Mouse (Mus musculus): Measurements from ENCODE around the gene Col4a2. TPM values are rescaled to one million over a fixed set of nuclear protein-coding genes. Genes with fewer than 3 reads are reported as not detected.

Gene Col4a2
- polyA plus RNA-seq, 1 experiment from 2014 or later: 57.1 TPM

DNA sequence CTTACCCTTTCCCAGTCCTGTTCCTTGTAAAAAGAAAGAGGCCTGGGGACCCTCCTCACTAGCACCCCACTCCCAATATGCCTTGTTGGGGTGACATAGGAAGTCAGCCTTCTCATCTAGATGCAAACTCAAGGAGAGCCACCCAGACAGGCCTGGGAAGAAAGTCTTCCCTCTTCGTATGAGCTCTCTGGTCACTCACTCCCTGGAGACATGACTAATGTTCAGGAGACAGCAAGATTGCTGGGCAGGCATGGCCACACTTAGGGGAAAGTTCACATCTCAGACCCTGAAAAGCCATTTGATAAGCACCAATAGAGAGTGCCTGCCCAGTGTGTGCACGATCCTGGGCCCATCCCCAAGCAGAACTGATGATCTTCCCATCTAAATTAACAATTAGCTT lies 2.6 kb upstream of the Col4a2 start:
- Histone ChIP-seq H3K27me3 (ENCODE audit: control insufficient read depth, insufficient read depth, low read length) (no peaks in the 10 kb centered on the region), H3K27ac (ENCODE audit: low read length) (no peak overlapping the region), H3K36me3 (ENCODE audit: control insufficient read depth, insufficient read depth, low read length) (no peaks in the 10 kb centered on the region; the same call in 1 of the 2 replicates), H3K9me3 (ENCODE audit: control insufficient read depth, low read depth, low read length) (no peaks in the 10 kb centered on the region), H3K4me3 (ENCODE audit: low read depth, low read length) (peak overlapping the region; percentile 71; the same call in 1 of the 2 replicates), H3K4me1 (ENCODE audit: control insufficient read depth, insufficient read depth, low read length) (peaks cover 16% of the 10 kb centered on the region), H3K9ac (replicated peaks; ENCODE audit: low read depth, low read length) (no peak overlapping the region), H3K4me2 (replicated peaks; ENCODE audit: low read depth, low read length) (peak overlapping the region; percentile 82; the same call in 1 of the 2 replicates)
- WGBS: 72% methylated on average over 2 of the region's 2 CpGs
- ATAC-seq (ENCODE audit: insufficient number of reproducible peaks, insufficient read depth, low FRiP score, low read depth): no peak

DNA sequence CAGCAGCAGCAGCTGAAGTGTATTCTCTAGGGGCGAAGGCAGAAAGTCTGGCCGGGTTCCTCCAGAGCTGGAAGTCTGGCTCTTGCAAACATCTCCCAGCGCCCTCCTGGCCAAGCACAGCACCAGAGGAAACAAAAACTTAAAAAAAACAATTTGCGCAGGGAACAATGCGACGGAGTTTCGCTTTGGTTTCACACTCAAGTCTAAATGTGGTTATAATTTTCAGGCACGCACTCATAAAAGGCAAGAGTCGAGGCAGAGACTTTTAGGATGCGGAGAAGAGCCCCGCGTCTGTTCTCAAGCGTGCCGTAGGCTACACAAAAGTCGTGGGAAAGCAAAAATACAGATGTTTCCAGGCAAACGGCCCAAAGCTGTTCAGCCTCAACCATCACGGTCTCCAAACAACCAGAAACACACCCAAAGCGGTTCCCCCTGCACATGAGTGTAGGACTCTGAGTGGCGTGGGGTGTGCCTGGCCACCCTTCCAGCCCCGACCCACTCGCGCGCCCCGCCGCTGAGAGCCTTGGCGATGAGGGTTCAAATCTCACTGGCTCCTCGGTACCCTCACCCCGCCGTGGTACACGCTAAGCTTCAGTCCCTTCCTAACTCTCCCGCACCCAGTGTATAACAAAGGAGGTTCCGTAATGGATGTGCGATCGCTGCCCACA lies 790 bp upstream of the Col4a2 start:
- no peak for ATAC-seq (ENCODE audit: insufficient number of reproducible peaks, insufficient read depth, low FRiP score, low read depth)
- 2% methylated on average over 34 of the region's 34 CpGs for WGBS

DNA sequence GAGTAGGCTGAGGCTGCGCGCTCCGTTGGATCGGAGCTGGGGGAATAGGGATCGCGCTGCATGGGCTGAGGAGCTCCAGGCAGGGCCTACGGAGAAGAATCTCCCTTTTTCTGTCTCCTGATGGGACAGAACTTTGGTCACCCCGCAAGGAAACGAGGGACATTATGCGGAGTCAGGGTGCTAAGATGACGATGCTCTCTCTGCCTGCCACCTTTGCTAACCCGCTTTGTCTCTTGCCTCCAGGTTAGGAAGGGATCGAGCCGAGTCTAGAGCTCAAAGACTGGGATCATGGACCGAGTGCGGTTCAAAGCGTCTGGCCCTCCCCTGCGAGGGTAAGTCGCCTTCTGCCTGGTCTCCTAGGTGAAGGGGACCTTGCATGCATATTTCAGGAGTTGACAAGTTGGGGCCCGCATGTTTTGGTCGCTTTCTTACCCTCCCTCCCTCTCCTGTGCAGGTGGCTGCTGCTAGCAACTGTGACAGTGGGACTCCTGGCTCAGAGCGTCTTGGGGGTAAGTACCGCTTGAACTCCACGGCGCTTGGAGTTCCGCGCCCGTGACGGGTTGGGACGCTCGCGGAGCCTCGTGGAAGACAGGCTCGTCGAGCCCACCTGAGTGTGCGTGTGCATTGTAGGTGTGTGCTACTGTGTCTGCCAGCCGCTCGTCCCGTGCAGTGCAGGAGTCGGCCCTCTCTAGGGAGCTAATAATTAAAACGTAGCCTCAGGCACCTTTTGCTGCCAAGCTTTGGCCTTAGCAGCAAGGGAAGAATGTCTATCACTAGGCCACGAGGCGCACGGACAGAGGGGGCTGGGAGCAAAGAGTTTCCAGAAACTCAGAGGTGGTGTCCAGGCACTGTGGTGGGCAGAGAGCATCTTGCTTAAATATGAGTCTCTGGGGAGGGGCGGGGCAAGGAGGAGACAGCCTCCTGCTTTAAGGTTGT lies 839 bp downstream of the Col4a2 start:
- 9% methylated on average over 45 of the region's 45 CpGs for WGBS
- Histone ChIP-seq H3K4me1 (ENCODE audit: control insufficient read depth, insufficient read depth, low read length) (peaks cover 18% of the 10 kb centered on the region), H3K9me3 (ENCODE audit: control insufficient read depth, low read depth, low read length) (no peaks in the 10 kb centered on the region), H3K36me3 (ENCODE audit: control insufficient read depth, insufficient read depth, low read length) (no peaks in the 10 kb centered on the region), H3K27ac (ENCODE audit: low read length) (peak overlapping the region; percentile 83; the same call in 1 of the 2 replicates), H3K27me3 (ENCODE audit: control insufficient read depth, insufficient read depth, low read length) (no peaks in the 10 kb centered on the region), H3K4me2 (replicated peaks; ENCODE audit: low read depth, low read length) (peak overlapping the region; percentile 82), H3K9ac (replicated peaks; ENCODE audit: low read depth, low read length) (peak overlapping the region; percentile 92), H3K4me3 (ENCODE audit: low read depth, low read length) (peak overlapping the region; percentile 71)
- peak; percentile 5; the same call in 1 of the 2 replicates for ATAC-seq (ENCODE audit: insufficient number of reproducible peaks, insufficient read depth, low FRiP score, low read depth)

More for the DNA sequence above, 790 bp upstream of the Col4a2 start:
- peak overlapping the region; percentile 83 for H3K27ac ChIP-seq (ENCODE audit: low read length)
- no peaks in the 10 kb centered on the region for H3K9me3 ChIP-seq (ENCODE audit: control insufficient read depth, low read depth, low read length)
- H3K36me3 ChIP-seq (ENCODE audit: control insufficient read depth, insufficient read depth, low read length): no peaks in the 10 kb centered on the region; the same call in 1 of the 2 replicates
- H3K9ac ChIP-seq (replicated peaks; ENCODE audit: low read depth, low read length): peak overlapping the region; percentile 92
- H3K4me1 ChIP-seq (ENCODE audit: control insufficient read depth, insufficient read depth, low read length): peaks cover 16% of the 10 kb centered on the region
- peak overlapping the region; percentile 82 for H3K4me2 ChIP-seq (replicated peaks; ENCODE audit: low read depth, low read length)
- H3K27me3 ChIP-seq (ENCODE audit: control insufficient read depth, insufficient read depth, low read length): no peaks in the 10 kb centered on the region
- peak overlapping the region; percentile 71 for H3K4me3 ChIP-seq (ENCODE audit: low read depth, low read length)

DNA sequence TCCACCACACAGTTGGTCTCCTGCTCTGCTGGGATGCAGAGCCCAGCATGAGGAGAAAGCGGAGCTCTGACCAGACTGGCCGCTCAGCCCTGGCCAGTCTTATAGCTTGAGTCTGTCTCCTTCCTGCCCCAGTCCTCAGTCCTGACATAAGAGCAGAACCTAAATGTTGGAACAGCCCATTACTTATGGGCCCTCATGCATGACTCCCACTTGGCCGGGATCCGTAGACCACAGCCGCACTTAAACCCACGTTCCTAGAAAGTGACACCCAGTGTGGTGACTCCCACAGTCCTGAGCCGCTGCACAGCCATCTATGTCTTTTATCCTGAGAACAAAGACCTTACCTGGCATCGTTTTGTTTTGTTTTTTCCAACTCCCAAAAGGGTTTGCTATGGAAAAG lies 2.0 kb downstream of the Col4a2 start:
- no peak for ATAC-seq (ENCODE audit: insufficient number of reproducible peaks, insufficient read depth, low FRiP score, low read depth)
- Histone ChIP-seq H3K4me1 (ENCODE audit: control insufficient read depth, insufficient read depth, low read length) (peaks cover 18% of the 10 kb centered on the region), H3K9ac (replicated peaks; ENCODE audit: low read depth, low read length) (peak overlapping the region; percentile 11; the same call in 1 of the 2 replicates), H3K4me3 (ENCODE audit: low read depth, low read length) (peak overlapping the region; percentile 71; the same call in 1 of the 2 replicates), H3K9me3 (ENCODE audit: control insufficient read depth, low read depth, low read length) (no peaks in the 10 kb centered on the region), H3K4me2 (replicated peaks; ENCODE audit: low read depth, low read length) (peak overlapping the region; percentile 82), H3K27me3 (ENCODE audit: control insufficient read depth, insufficient read depth, low read length) (no peaks in the 10 kb centered on the region), H3K27ac (ENCODE audit: low read length) (no peak overlapping the region), H3K36me3 (ENCODE audit: control insufficient read depth, insufficient read depth, low read length) (no peaks in the 10 kb centered on the region)
- 86% methylated on average over 8 of the region's 8 CpGs for WGBS

DNA sequence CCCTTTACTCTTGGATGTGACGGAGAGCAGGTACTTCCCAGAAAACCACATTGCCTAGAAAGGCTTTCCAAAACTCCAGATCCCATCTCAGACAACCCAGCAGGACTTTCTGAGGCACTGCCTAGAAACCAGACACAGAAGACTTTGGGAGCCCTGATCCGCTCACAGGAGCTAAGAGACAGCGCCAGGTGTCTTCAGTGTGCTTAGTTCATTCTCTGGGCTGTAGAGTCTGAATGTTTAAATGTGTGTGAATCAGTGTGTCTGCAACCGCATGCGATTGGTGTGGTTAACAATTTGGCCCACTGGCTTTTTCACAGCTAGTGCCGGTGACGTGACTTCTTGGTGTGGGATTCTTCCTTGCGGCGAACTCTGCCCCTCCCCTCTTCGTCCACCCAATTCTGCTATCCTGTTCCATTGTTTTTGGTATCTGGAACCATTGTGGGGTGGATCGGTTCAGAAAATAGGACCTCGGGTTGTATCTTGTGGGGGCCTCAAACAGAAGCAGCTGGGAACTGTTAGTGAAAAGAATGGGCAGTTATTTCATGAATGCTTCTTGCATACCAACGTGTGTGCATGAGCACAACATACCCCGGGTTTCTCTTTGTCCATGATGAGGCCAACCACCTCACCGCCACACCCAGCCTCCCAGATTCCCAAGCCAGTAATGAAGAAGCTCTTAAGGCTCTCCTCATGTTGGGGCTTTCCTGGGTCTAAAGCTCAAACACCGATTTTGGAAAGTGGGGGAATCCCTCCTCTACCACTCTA lies 2.8 kb downstream of the Col4a2 start:
- Histone ChIP-seq H3K27ac (ENCODE audit: low read length) (no peak overlapping the region), H3K9me3 (ENCODE audit: control insufficient read depth, low read depth, low read length) (no peaks in the 10 kb centered on the region), H3K27me3 (ENCODE audit: control insufficient read depth, insufficient read depth, low read length) (no peaks in the 10 kb centered on the region), H3K4me1 (ENCODE audit: control insufficient read depth, insufficient read depth, low read length) (peaks cover 18% of the 10 kb centered on the region), H3K36me3 (ENCODE audit: control insufficient read depth, insufficient read depth, low read length) (no peaks in the 10 kb centered on the region), H3K4me3 (ENCODE audit: low read depth, low read length) (no peak overlapping the region), H3K9ac (replicated peaks; ENCODE audit: low read depth, low read length) (no peak overlapping the region), H3K4me2 (replicated peaks; ENCODE audit: low read depth, low read length) (no peak overlapping the region)
- 81% methylated on average over 16 of the region's 16 CpGs for WGBS
- ATAC-seq (ENCODE audit: insufficient number of reproducible peaks, insufficient read depth, low FRiP score, low read depth): no peak

DNA sequence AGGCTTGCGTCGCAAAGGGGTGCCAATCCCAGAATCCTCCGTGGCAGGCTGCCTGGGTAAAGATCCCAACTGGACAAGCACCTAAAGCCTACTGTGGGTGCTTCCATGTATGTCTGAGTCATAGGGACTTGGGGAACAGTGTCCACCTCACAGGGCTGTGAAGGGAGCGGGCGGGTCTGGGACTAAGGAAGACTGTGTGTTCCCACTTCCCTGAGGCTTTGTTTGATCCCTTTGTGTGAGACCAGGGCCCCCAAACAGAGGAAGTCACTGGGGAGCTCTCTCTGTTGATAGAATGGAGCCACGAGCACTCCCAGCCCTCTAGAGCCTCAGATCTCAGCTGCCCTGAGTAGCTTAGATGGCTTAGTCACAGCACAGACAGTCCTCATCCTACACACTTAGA lies 3.5 kb downstream of the Col4a2 start:
- WGBS: 84% methylated on average over 6 of the region's 6 CpGs
- H3K4me1 ChIP-seq (ENCODE audit: control insufficient read depth, insufficient read depth, low read length): peaks cover 16% of the 10 kb centered on the region
- no peak for ATAC-seq (ENCODE audit: insufficient number of reproducible peaks, insufficient read depth, low FRiP score, low read depth)
- H3K9me3 ChIP-seq (ENCODE audit: control insufficient read depth, low read depth, low read length): no peaks in the 10 kb centered on the region
- no peaks in the 10 kb centered on the region for H3K27me3 ChIP-seq (ENCODE audit: control insufficient read depth, insufficient read depth, low read length)
- no peak overlapping the region for H3K9ac ChIP-seq (replicated peaks; ENCODE audit: low read depth, low read length)
- H3K4me3 ChIP-seq (ENCODE audit: low read depth, low read length): no peak overlapping the region
- no peak overlapping the region for H3K4me2 ChIP-seq (replicated peaks; ENCODE audit: low read depth, low read length)
- no peaks in the 10 kb centered on the region for H3K36me3 ChIP-seq (ENCODE audit: control insufficient read depth, insufficient read depth, low read length)
- no peak overlapping the region for H3K27ac ChIP-seq (ENCODE audit: low read length)

DNA sequence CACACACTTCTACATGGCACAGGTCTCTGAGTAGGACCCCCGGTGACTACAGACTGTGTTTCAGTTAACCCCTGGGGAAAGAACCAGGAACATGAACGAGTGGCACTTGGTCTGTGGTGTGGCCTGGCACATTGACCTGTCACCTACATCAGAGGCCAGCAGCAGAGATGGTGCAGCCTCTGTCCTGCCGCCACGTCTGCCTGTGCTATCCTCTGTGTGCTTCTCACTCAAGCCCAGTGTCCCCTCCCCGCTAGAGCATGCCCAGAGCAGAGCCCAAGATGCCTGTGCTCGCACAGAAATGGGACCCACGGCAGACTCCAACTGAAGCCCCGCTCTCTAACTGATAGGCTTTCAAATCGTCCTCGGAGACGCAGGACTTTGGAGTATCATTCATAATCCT lies 6.8 kb downstream of the Col4a2 start:
- H3K4me1 ChIP-seq (ENCODE audit: control insufficient read depth, insufficient read depth, low read length): peaks cover 4% of the 10 kb centered on the region; the same call in 1 of the 2 replicates
- WGBS: 83% methylated on average over 11 of the region's 11 CpGs
- no peaks in the 10 kb centered on the region for H3K27me3 ChIP-seq (ENCODE audit: control insufficient read depth, insufficient read depth, low read length)

DNA sequence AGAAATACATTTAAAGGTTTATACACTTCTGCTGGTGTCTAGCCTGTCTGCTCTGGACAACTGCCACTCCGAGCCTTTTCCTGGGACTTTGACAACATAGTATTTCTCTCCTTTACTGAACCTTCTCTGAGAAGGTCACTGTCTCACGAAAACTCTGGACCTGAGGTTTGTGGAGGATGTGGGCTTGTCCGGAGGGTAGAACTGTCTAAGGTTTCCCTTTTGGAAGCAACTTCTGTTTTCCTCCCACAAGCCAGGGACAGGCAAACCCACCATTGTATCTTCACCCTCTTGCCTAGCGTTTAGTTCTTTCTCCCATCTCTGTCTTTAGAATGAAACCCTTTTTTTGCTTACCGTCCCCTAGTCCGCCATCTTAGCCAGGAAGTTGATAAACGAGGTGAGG lies 9.2 kb downstream of the Col4a2 start:
- H3K36me3 ChIP-seq (ENCODE audit: control insufficient read depth, insufficient read depth, low read length): no peaks in the 10 kb centered on the region
- no peaks in the 10 kb centered on the region for H3K9me3 ChIP-seq (ENCODE audit: control insufficient read depth, low read depth, low read length)
- peak overlapping the region; percentile 27; the same call in 1 of the 2 replicates for H3K27ac ChIP-seq (ENCODE audit: low read length)
- 84% methylated on average over 7 of the region's 7 CpGs for WGBS
- no peak overlapping the region for H3K9ac ChIP-seq (replicated peaks; ENCODE audit: low read depth, low read length)
- no peak overlapping the region for H3K4me2 ChIP-seq (replicated peaks; ENCODE audit: low read depth, low read length)
- H3K4me3 ChIP-seq (ENCODE audit: low read depth, low read length): no peak overlapping the region
- no peak for ATAC-seq (ENCODE audit: insufficient number of reproducible peaks, insufficient read depth, low FRiP score, low read depth)
- H3K4me1 ChIP-seq (ENCODE audit: control insufficient read depth, insufficient read depth, low read length): 0 out of 2 replicates have a peak, but pooled peaks cover 5% of the 10 kb centered on the region
- H3K27me3 ChIP-seq (ENCODE audit: control insufficient read depth, insufficient read depth, low read length): no peaks in the 10 kb centered on the region

More for the DNA sequence above, 6.8 kb downstream of the Col4a2 start:
- Histone ChIP-seq H3K4me3 (ENCODE audit: low read depth, low read length) (no peak overlapping the region), H3K27ac (ENCODE audit: low read length) (no peak overlapping the region), H3K4me2 (replicated peaks; ENCODE audit: low read depth, low read length) (no peak overlapping the region), H3K9me3 (ENCODE audit: control insufficient read depth, low read depth, low read length) (no peaks in the 10 kb centered on the region), H3K36me3 (ENCODE audit: control insufficient read depth, insufficient read depth, low read length) (no peaks in the 10 kb centered on the region), H3K9ac (replicated peaks; ENCODE audit: low read depth, low read length) (no peak overlapping the region)
- no peak for ATAC-seq (ENCODE audit: insufficient number of reproducible peaks, insufficient read depth, low FRiP score, low read depth)
